12 mouse cellular contexts compared by ENCODE assay signal in the genomic region with DNA sequence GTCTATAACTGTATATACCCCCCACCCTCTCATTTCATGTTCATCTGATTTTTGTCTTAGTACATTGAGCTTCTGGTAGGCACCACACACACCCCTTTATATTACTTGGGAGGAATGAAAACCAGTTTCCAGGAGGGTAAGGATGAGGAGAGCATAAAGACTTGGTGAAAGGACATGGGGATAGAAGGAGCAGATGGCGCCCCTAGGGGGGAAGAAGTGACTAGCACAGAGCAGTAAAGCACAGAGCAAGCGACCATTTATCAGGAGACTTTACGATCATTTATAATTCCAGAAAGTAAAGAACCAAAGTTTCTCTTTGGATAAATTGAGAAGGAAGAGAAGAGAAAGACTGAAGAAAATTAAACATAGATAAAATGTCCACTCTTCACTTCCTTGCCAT. TPM values are rescaled to one million over a fixed set of nuclear protein-coding genes. Genes with fewer than 3 reads are reported as not detected.
DNase-seq lines count a peak whose midpoint lies in the region; ATAC-seq and TF ChIP-seq lines count a peak whose summit lies in the region.
"Had no signal": no experiment of that assay in that cellular context is flagged by ENCODE, and none has a peak within 500 bp of the region (broad histone marks: within the 10 kb centered on the region; RNA-seq: fewer than 3 reads in every experiment).

No protein-coding gene starts in this region.

- H3K4me2 ChIP-seq in hindbrain, postnatal 0 days (ENCODE audit: low read depth, low read length), result no peak overlapping the region
- H3K4me2 ChIP-seq in hindbrain, embryonic 13.5 days, result no peak overlapping the region

- TF ChIP-seq POLR2A in bone marrow, adult 2 months (IDR thresholded peaks at IDR 0.05; ENCODE audit: borderline replicate concordance, control insufficient read depth, low read depth, low read length), result no peak

- DNase-seq in hindbrain, postnatal 0 days (ENCODE audit: low spot score), result no peak
- DNase-seq in thymus, postnatal 4 days, result peak; percentile 22
- no peak for DNase-seq in thymus, postnatal 14 days
- no peak for DNase-seq in adrenal gland, postnatal 14 days
- no peak for DNase-seq in kidney, postnatal 36 days
- DNase-seq: heart, adult 18-20 months; heart, postnatal 14 days; right cerebral cortex, postnatal 4 days; thymus, postnatal 36 days had no signal

- H3K27me3 ChIP-seq in hindbrain, postnatal 0 days (ENCODE audit: insufficient read depth, low read length), result no peaks in the 10 kb centered on the region
- no peaks in the 10 kb centered on the region for H3K27me3 ChIP-seq in hindbrain, embryonic 13.5 days

- 71% methylated on average over 3 of the region's 3 CpGs for WGBS in hindbrain, postnatal 0 days
- whole genome bisulfite sequencing in hindbrain, embryonic 13.5 days, result 73% methylated on average over 3 of the region's 3 CpGs
- 79% methylated on average over 3 of the region's 3 CpGs for WGBS in bone marrow, adult 2 months

- no peak overlapping the region for H3K4me3 ChIP-seq in hindbrain, postnatal 0 days (ENCODE audit: low read length)
- no peak overlapping the region for H3K4me3 ChIP-seq in hindbrain, embryonic 13.5 days
- no peak overlapping the region for H3K4me3 ChIP-seq in bone marrow, adult 2 months (replicated peaks; ENCODE audit: control insufficient read depth, low read depth, low read length)
- H3K4me3 ChIP-seq: erythroblast, embryonic 14.5 days had no signal

- peaks cover 34% of the 10 kb centered on the region for H3K36me3 ChIP-seq in hindbrain, postnatal 0 days (ENCODE audit: insufficient read depth, low read length)
- H3K36me3 ChIP-seq in hindbrain, embryonic 13.5 days, result peaks cover 80% of the 10 kb centered on the region

- no peaks in the 10 kb centered on the region for H3K4me1 ChIP-seq in hindbrain, postnatal 0 days (ENCODE audit: insufficient read depth, low read length)
- H3K4me1 ChIP-seq in hindbrain, embryonic 13.5 days (replicated peaks), result no peaks in the 10 kb centered on the region
- H3K4me1 ChIP-seq in bone marrow, adult 2 months (ENCODE audit: control insufficient read depth, insufficient read depth, low read length), result peaks cover 1% of the 10 kb centered on the region; the same call in 1 of the 2 replicates

- peak; percentile 37 for TF ChIP-seq CTCF in hindbrain, postnatal 0 days (IDR thresholded peaks at IDR 0.05; ENCODE audit: low read depth)
- 0 out of 2 replicates have a peak, but pooled peaks have one; percentile 21 for TF ChIP-seq CTCF in bone marrow, adult 2 months (IDR thresholded peaks at IDR 0.05; ENCODE audit: control insufficient read depth, insufficient read depth, low read length)

- ATAC-seq in hindbrain, postnatal 0 days, result no peak
- ATAC-seq in hindbrain, embryonic 13.5 days (ENCODE audit: low FRiP score), result no peak

- H3K9me3 ChIP-seq in hindbrain, postnatal 0 days (ENCODE audit: low read length), result no peaks in the 10 kb centered on the region
- H3K9me3 ChIP-seq in hindbrain, embryonic 13.5 days, result no peaks in the 10 kb centered on the region

- H3K9ac ChIP-seq in hindbrain, postnatal 0 days (replicated peaks; ENCODE audit: low read length), result no peak overlapping the region
- H3K9ac ChIP-seq in hindbrain, embryonic 13.5 days, result no peak overlapping the region

- no peak overlapping the region for H3K27ac ChIP-seq in hindbrain, postnatal 0 days
- H3K27ac ChIP-seq in hindbrain, embryonic 13.5 days, result no peak overlapping the region
- no peak overlapping the region for H3K27ac ChIP-seq in bone marrow, adult 2 months (ENCODE audit: control insufficient read depth, insufficient read depth, low read depth, low read length, poor library complexity)

RNA-seq across cellular contexts. Expression of a gene that starts 23.9 kb away (rescaled TPM):
- 23.0 and 35.7 TPM in 2 replicates for total RNA-seq in hindbrain, postnatal 0 days (2014; rRNA removed)
- polyA plus RNA-seq in hindbrain, postnatal 0 days (2015; fragmentation: Nextera tagmentation; extraction: Ambion mirVana), result 8.6 and 8.7 TPM in 2 replicates
- polyA plus RNA-seq in hindbrain, embryonic 13.5 days (2015; fragmentation: Nextera tagmentation; extraction: Ambion mirVana), result 15.8 and 17.2 TPM in 2 replicates
- 8.6 and 19.0 TPM in 2 replicates for polyA plus RNA-seq in bone marrow, adult 2 months (2011; ENCODE audit: insufficient read depth, insufficient read length, low replicate concordance, missing spikeins)
- 30.0 and 31.4 TPM in 2 replicates for total RNA-seq in adrenal gland, postnatal 14 days (2021)
